12 mouse cellular contexts compared by ENCODE assay signal in the genomic region with DNA sequence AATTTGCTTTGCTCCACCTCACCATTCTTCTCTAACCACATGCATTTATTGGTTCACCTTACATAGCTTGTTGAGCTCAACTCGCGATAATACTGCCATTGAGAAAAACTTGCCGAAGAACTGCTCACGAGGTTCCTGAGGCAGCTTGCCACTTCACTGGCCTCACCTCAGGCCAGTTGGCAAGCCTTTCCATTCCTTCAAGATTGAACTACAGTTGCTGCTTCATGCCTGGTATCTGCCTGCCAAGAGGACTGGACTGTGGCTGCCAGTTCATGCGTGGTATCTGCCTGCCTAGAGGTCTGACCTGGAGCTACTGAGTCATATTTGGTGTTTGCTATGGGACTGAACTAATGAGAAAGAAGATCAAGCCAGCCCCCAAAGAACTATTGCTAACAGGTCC.
A peak's percentile ranks its signal among the peaks of the same experiment; 100 is the strongest.
DNase-seq lines count a peak whose midpoint lies in the region; TF ChIP-seq lines count a peak whose summit lies in the region.
"Had no signal": no experiment of that assay in that cellular context is flagged by ENCODE, and none has a peak within 500 bp of the region (broad histone marks: within the 10 kb centered on the region; RNA-seq: fewer than 3 reads in every experiment).

No protein-coding gene starts in this region.

- H3K27ac ChIP-seq in kidney, adult 2 months (ENCODE audit: insufficient read depth, low read depth, low read length): no peak overlapping the region
- no peak overlapping the region for H3K27ac ChIP-seq in gastrocnemius, adult 2 months
- H3K27ac ChIP-seq: hindbrain, postnatal 0 days; limb, embryonic 10.5 days had no signal

- no peaks in the 10 kb centered on the region for H3K27me3 ChIP-seq in kidney, adult 2 months (replicated peaks; ENCODE audit: control insufficient read depth, insufficient read depth, low read length)

- no peak for TF ChIP-seq CTCF in kidney, adult 2 months (conservative IDR thresholded peaks at IDR 0.05; ENCODE audit: insufficient read depth, insufficient read length, low read depth, low read length)
- TF ChIP-seq CTCF in gastrocnemius, adult 2 months (IDR thresholded peaks at IDR 0.05): no peak

- intact Hi-C loops in gastrocnemius, adult 2 months (cut with DNase I): no loop called here

- H3K4me1 ChIP-seq in kidney, adult 2 months (ENCODE audit: control insufficient read depth, insufficient read depth, low read length): no peaks in the 10 kb centered on the region
- H3K4me1 ChIP-seq: limb, embryonic 10.5 days had no signal

- DNase-seq in adrenal gland, adult 2 months: peak; percentile 12
- DNase-seq in adrenal gland, adult 8-10 months: no peak
- DNase-seq in kidney, adult 2 months: peak; percentile 35
- no peak for DNase-seq in kidney, adult 18-20 months
- peak; percentile 52 for DNase-seq in Muller cell, postnatal 12 days (ENCODE audit: inconsistent ontology term)
- peak; percentile 73 for DNase-seq in gastrocnemius, adult 2 months
- no peak for DNase-seq in retina, postnatal 1 day
- no peak for DNase-seq in thymus, postnatal 10 days (ENCODE audit: low spot score in 2 of 2)
- DNase-seq: liver, postnatal 0 days; right cerebral cortex, postnatal 14 days had no signal

- no peaks in the 10 kb centered on the region for H3K36me3 ChIP-seq in kidney, adult 2 months (ENCODE audit: control insufficient read depth, insufficient read depth, low read length)
- H3K36me3 ChIP-seq: limb, embryonic 10.5 days had no signal

- 78% methylated on average over 5 of the region's 5 CpGs for WGBS in kidney, adult 2 months

- no peak for TF ChIP-seq POLR2A in kidney, adult 2 months (IDR thresholded peaks at IDR 0.05; ENCODE audit: low read depth, low read length)

- H3K4me3 ChIP-seq in kidney, adult 2 months (ENCODE audit: insufficient read depth, low read depth, low read length): no peak overlapping the region
- H3K4me3 ChIP-seq in gastrocnemius, adult 2 months: no peak overlapping the region
- H3K4me3 ChIP-seq: limb, embryonic 10.5 days had no signal

Comparison
In these comparisons a context has a peak if more than half of its experiments do, and no peak if none do; other contexts are left out.
1. DNase-seq: peak in adrenal gland, adult 2 months (single experiment), kidney, adult 2 months (single experiment), Muller cell, postnatal 12 days (single experiment) and gastrocnemius, adult 2 months (single experiment); none in adrenal gland, adult 8-10 months (single experiment), kidney, adult 18-20 months (single experiment), retina, postnatal 1 day (single experiment) and thymus, postnatal 10 days (0 of 2).